Mouse (Mus musculus) erythroblast, adult 5-6 weeks (primary cell): ENCODE results near the gene Gemin5. TPM values are rescaled to one million over a fixed set of nuclear protein-coding genes. Genes with fewer than 3 reads are reported as not detected.

Experiments used
- ATAC-seq: replicated peaks from 2 replicates; pipeline ENCODE4 v1.8.0; 2016; ENCODE audit warnings: moderate number of reproducible peaks, mild to moderate bottlenecking, moderate TSS enrichment, inconsistent platforms; ENCODE audit not compliant: poor library complexity, low FRiP score, severe bottlenecking
- total RNA-seq, 2 experiments: library from RNA; stranded (forward) in 1 of 2; stranded (reverse) in 1 of 2; fragments of 150-400 nt in 1 of 2; fragments of 200-764, 138-1000 nt in 1 of 2; gene quantifications; 2 replicates each; pipeline versions ENCODE4 v1.2.3 to v1.2.4; 2015 to 2017; ENCODE audit warnings: low replicate concordance in 2 of 2

The Gemin5 gene
- total RNA-seq, 2 experiments from 2014 or later: 2.0 to 2.9 TPM

DNA sequence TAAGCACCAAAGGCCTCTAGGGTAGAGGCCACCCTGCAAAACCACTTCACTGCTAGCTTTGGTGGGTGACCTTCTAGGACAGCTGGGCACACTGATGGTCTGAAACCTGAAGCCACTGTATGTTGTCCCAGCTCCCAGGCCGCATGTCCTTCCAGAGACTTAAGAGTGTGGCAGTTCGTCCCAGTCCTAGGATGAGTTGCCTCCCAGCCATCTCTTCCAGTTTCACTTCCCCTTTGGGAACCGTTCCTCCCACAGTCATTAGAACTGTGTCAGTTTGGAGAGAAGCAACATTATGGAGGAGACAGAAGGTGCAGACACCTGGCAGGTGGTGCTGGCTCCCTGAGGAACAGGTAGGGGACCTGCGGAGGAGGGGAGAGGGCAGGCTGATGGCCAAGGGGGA lies 75.8 kb downstream of the Gemin5 start:
- ATAC-seq: 0 out of 2 replicates have a peak, but pooled peaks have one; percentile 41

DNA sequence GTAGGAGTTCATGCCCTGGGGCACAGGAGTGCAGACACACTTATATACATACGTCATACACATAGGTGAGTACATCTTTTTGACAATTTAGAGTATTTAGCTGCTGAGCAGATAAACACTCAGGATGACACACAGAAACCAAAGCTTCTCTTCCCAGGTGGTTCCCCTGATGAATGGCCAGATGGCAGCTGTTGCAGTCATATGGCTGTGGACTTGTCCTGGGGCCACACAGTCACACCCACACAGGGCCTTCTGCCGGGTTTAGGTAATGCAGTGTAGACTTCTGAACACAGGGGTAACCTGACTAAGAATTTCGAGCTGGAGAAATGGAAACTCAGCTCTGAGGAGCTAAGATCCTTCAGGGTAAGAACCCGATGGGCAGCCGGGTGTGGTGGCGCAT lies 86.6 kb downstream of the Gemin5 start:
- no peak for ATAC-seq

DNA sequence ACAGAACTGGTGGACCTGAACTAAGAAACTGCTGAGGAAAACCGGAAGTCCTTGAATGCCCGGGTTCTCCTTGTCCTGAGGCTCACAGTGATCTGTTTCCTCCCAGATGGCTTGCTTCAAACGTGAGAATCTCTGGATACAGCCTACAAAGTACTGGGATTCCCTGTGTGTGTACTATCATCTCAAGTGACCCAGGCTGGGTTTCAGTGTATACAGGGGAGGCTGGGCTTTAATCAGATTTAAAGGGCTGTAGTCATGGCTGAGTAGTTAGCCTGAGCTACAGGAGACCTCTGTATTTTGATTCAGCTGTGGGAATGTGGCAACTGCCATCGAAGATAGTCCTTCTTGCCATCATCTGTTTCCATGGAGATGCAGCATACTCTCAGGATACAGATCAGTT lies 91.1 kb downstream of the Gemin5 start:
- ATAC-seq: no peak

DNA sequence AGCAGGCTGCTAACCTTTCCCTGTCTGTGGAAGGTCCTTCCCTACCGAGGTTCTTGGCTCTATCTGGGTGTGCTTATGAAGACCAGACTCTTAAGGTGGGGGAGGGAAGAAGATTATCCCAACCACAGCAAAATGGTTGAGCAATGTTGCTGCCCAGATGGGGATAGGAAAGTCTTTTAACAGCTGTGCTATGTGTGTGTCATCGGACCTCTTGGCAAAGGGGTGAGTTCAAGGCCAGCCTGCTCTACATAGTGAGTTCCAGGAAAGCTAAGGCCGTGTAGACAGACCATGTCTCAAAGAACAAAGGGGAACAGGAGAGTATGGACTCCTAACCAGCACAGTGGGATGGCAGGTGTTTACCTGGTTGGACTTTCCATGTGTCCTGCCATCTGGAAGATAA lies 95.4 kb downstream of the Gemin5 start:
- no peak for ATAC-seq

Other genes with a start within 250 kb of the Gemin5 start
- 24.0 and 31.6 TPM in 2 replicates for gene Larp1, start 159.5 kb downstream of the Gemin5 start, total RNA-seq (2015; ENCODE audit: low replicate concordance)
- 13.2 and 13.4 TPM in 2 replicates for gene Larp1, start 159.5 kb downstream of the Gemin5 start, total RNA-seq (2017; ENCODE audit: low replicate concordance)
- not detected in 2 replicates for gene Gm12248, start 75.4 kb downstream of the Gemin5 start, total RNA-seq (2015; ENCODE audit: low replicate concordance)
- gene Gm12248, start 75.4 kb downstream of the Gemin5 start, total RNA-seq (2017; ENCODE audit: low replicate concordance): not detected in 2 replicates
- 17.8 and 22.3 TPM in 2 replicates for gene Cnot8, start 64.4 kb downstream of the Gemin5 start, total RNA-seq (2015; ENCODE audit: low replicate concordance)
- 24.5 and 26.5 TPM in 2 replicates for gene Cnot8, start 64.4 kb downstream of the Gemin5 start, total RNA-seq (2017; ENCODE audit: low replicate concordance)
- 24.0 and 27.7 TPM in 2 replicates for gene Mrpl22, start 3.1 kb upstream of the Gemin5 start, total RNA-seq (2015; ENCODE audit: low replicate concordance)
- 7.5 and 16.2 TPM in 2 replicates for gene Mrpl22, start 3.1 kb upstream of the Gemin5 start, total RNA-seq (2017; ENCODE audit: low replicate concordance)
- gene Igtp, start 31.0 kb upstream of the Gemin5 start, total RNA-seq (2015; ENCODE audit: low replicate concordance): 16.3 and 19.9 TPM in 2 replicates
- 21.7 and 22.6 TPM in 2 replicates for gene Igtp, start 31.0 kb upstream of the Gemin5 start, total RNA-seq (2017; ENCODE audit: low replicate concordance)
- gene Irgm2, start 31.1 kb upstream of the Gemin5 start, total RNA-seq (2015; ENCODE audit: low replicate concordance): 17.7 and 21.3 TPM in 2 replicates
- 24.0 and 26.5 TPM in 2 replicates for gene Irgm2, start 31.1 kb upstream of the Gemin5 start, total RNA-seq (2017; ENCODE audit: low replicate concordance)
- 18.4 and 20.9 TPM in 2 replicates for gene 4930438A08Rik, start 106.3 kb upstream of the Gemin5 start, total RNA-seq (2015; ENCODE audit: low replicate concordance)
- 11.7 and 16.9 TPM in 2 replicates for gene 4930438A08Rik, start 106.3 kb upstream of the Gemin5 start, total RNA-seq (2017; ENCODE audit: low replicate concordance)
- 1.5 and 4.6 TPM in 2 replicates for gene Zfp692, start 138.5 kb upstream of the Gemin5 start, total RNA-seq (2015; ENCODE audit: low replicate concordance)
- 3.8 and 3.9 TPM in 2 replicates for gene Zfp692, start 138.5 kb upstream of the Gemin5 start, total RNA-seq (2017; ENCODE audit: low replicate concordance)
- gene Zfp672, start 161.8 kb upstream of the Gemin5 start, total RNA-seq (2015; ENCODE audit: low replicate concordance): 15.0 and 31.9 TPM in 2 replicates
- 28.5 and 31.1 TPM in 2 replicates for gene Zfp672, start 161.8 kb upstream of the Gemin5 start, total RNA-seq (2017; ENCODE audit: low replicate concordance)
- 13.6 and 20.0 TPM in 2 replicates for gene Sh3bp5l, start 162.2 kb upstream of the Gemin5 start, total RNA-seq (2015; ENCODE audit: low replicate concordance)
- 31.9 and 94.6 TPM in 2 replicates for gene Sh3bp5l, start 162.2 kb upstream of the Gemin5 start, total RNA-seq (2017; ENCODE audit: low replicate concordance)
- not detected in 2 replicates for gene Lypd8, start 210.5 kb upstream of the Gemin5 start, total RNA-seq (2015; ENCODE audit: low replicate concordance)
- gene Lypd8, start 210.5 kb upstream of the Gemin5 start, total RNA-seq (2017; ENCODE audit: low replicate concordance): not detected in 2 replicates